Mouse (Mus musculus): ENCODE measurements around the gene Arpc1b. TPM values are rescaled to one million over a fixed set of nuclear protein-coding genes. Genes with fewer than 3 reads are reported as not detected.

Arpc1b gene
- polyA plus RNA-seq (2015; fragmentation: Nextera tagmentation; extraction: Ambion mirVana), result 381 and 490 TPM in 2 replicates

DNA sequence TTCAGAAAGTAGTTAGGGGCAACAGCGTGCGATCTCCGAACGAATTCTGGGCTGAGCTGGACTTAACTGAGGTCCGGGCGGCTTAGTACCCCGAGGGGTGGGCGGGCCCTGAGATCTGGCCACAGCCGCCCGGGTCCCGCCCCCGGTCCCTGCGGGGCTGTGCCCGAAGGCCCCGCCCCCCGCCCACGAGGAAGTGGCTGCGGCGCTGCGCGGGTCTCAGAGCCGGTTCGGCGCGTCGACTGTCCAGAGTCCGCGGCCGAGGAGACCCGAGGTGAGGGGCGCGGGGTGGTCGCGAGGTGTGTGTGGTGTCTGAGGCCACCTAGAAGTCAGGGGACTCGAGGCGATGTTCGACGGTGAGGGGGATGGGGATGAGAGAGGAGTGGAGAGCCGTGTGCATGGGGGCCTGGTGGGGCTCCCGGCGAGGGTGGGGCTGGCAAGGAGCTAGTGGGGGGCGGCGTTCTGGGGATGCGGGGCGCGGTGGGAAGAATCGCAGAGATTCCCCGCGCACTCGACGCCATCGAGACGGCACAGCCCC lies at the start of gene Arpc1b:
Gene Arpc1b (plus strand): TSS at position 145 of the 535 bp plus-strand sequence.

DNA sequence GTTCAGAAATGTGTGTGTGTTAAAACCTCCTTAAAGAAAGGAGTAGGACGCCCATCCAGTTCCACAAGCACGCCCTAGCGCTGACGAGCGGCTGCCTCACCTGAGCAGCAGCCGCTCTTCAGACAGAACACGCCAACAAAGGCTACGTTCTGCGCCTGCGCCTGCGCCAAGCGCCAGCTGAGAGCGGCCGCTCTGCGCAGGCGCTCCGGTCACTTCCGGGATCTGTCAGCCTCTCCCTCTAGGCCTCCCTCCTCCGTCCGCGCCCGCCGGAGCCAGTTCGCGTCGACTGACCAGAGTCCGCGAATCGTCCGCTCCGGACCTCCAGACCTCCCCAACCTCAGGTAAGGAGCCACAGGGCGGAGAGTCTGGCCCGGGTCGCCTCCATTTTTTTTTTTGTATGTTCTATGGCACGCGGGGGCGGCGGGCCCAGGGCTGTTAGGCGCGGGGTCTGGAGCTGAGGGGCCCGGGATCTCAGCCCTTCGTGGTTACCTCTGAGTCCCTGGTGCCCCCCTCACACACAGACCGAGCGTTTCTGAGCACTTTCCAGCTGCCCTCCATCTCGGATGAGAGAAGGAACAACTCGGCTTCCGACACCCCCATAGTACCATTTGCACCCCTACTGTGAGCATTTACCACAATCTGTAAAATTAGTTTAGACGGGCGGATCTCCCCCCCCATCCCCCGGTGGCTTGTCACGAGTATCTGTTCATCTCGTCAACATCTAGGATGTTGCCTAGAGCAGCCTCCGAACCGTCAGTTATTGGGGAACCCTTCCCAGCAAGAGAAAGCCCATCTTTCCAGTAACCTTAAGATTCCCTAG lies 30.2 kb upstream of the Arpc1b start, which contains the start of the genes Arpc1a and Kpna7:
Gene Arpc1a (plus strand): TSS at position 199 of the 820 bp plus-strand sequence.
Gene Kpna7 (minus strand): TSS at position 399 of the 820 bp plus-strand sequence.

DNA sequence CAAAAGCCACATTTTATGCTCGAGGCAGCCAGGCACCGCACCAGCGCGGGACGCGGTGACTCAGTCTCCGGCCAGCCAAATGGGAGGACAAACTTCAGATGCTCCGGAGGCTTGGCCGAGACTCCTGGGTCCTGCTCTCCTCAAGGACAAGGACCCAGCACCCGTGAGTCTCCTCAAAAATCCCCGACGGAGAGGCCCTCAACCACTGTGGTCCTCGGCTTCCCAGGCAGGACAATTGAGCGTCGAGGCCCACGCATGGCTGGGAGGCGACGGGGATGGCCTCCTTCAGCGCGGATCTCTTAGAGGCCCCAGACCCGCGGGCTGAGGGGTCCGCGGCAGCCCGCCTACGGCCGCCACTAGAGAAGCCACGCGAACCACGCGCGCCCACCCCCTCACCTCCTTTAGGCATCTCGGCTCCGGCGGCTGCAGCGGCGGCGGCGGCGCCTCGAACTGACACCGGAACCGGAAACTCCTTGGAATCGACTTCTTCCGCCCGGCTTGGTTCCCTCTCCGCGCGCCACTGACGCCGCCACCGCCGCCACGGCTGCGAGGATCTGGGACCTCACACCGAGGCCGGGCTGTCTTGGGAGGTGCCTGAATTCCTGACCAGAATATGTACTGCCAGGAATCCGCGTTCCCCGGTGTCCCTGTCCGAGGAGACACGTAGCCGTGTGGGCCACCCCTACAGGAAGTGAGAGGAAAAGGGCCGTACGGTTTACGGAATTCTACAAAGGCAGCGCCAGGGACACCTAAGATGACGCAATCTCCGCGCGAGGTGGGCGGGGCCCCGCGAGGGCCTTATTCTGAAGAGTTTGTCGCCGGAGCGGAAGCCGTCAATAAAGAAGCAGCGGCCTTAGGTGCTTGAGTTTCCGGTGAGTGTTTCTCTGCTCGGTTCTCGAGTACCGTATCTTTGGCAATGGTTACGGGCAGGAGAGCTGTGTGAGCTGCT lies 25.8 kb downstream of the Arpc1b start, which contains the start of the genes Pdap1 and Bud31:
Gene Pdap1 (minus strand): TSS at position 668 of the 949 bp plus-strand sequence.
Gene Bud31 (plus strand): TSS at position 792 of the 949 bp plus-strand sequence.

DNA sequence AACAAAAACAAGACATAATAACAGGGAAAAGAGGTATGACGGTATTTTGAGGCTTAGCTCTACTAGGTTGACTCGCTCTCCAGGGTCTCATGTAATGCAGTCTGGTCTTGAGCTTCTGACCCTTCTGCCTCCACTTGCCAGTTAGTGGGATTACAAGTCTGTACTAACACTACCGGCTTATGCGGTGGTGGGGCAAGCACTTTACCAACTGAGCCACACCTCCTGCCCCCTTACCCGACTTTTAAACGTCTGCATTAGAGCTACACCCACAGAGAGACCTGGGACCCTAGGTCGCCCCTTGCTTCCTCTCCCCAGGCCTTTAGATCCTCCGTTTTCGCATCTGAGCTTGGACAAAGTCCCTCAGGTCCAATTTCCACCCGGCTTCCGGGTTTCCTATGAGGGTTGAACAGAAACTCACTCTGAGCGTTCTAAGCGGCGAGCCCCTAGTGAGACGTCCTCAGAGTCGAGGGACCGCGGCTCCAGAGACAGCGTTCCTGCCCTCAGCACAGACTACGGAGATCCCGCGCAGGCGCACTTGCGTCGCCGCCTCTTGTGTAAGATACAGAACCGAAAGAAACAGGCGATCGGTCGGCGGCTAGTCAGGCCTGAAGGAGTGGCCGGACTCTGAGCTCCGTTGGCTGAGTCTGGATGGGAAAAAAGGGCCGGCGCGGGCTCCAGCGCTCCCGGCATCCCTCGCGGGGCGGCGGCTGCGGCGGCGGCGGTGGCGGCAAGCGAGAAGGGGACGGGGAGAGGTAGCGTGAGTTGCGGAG lies 52.7 kb downstream of the Arpc1b start, which contains the start of the genes Ptcd1 and Cpsf4:
Gene Ptcd1 (minus strand): TSS at position 573 of the 770 bp plus-strand sequence.
Gene Cpsf4 (plus strand): TSS at position 678 of the 770 bp plus-strand sequence.

Other genes with a start within 250 kb of the Arpc1b start
- gene Smurf1, start 148.4 kb upstream of the Arpc1b start, polyA plus RNA-seq (2015; fragmentation: Nextera tagmentation; extraction: Ambion mirVana), result 12.3 and 13.1 TPM in 2 replicates
- gene Gm4871, start 81.5 kb upstream of the Arpc1b start, polyA plus RNA-seq (2015; fragmentation: Nextera tagmentation; extraction: Ambion mirVana), result not detected in 2 replicates
- not detected in 2 replicates for gene 1700018F24Rik, start 71.2 kb upstream of the Arpc1b start, polyA plus RNA-seq (2015; fragmentation: Nextera tagmentation; extraction: Ambion mirVana)
- gene Arpc1a, start 30.4 kb upstream of the Arpc1b start, polyA plus RNA-seq (2015; fragmentation: Nextera tagmentation; extraction: Ambion mirVana), result 188 and 216 TPM in 2 replicates
- gene Kpna7, start 30.2 kb upstream of the Arpc1b start, polyA plus RNA-seq (2015; fragmentation: Nextera tagmentation; extraction: Ambion mirVana), result not detected in 2 replicates
- 49.6 and 60.3 TPM in 2 replicates for gene Pdap1, start 26.0 kb downstream of the Arpc1b start, polyA plus RNA-seq (2015; fragmentation: Nextera tagmentation; extraction: Ambion mirVana)
- 127 and 128 TPM in 2 replicates for gene Bud31, start 26.1 kb downstream of the Arpc1b start, polyA plus RNA-seq (2015; fragmentation: Nextera tagmentation; extraction: Ambion mirVana)
- 8.5 TPM in 2 replicates for gene Ptcd1, start 52.9 kb downstream of the Arpc1b start, polyA plus RNA-seq (2015; fragmentation: Nextera tagmentation; extraction: Ambion mirVana)
- 17.6 and 20.6 TPM in 2 replicates for gene Cpsf4, start 53.0 kb downstream of the Arpc1b start, polyA plus RNA-seq (2015; fragmentation: Nextera tagmentation; extraction: Ambion mirVana)
- 609 and 628 TPM in 2 replicates for gene Atp5j2, start 77.8 kb downstream of the Arpc1b start, polyA plus RNA-seq (2015; fragmentation: Nextera tagmentation; extraction: Ambion mirVana)
- gene Zkscan14, start 87.7 kb downstream of the Arpc1b start, polyA plus RNA-seq (2015; fragmentation: Nextera tagmentation; extraction: Ambion mirVana), result 5.6 and 6.2 TPM in 2 replicates
- gene Zkscan5, start 90.3 kb downstream of the Arpc1b start, polyA plus RNA-seq (2015; fragmentation: Nextera tagmentation; extraction: Ambion mirVana), result 5.3 and 5.5 TPM in 2 replicates
- 28.1 and 29.6 TPM in 2 replicates for gene Zfp655, start 117.5 kb downstream of the Arpc1b start, polyA plus RNA-seq (2015; fragmentation: Nextera tagmentation; extraction: Ambion mirVana)
- gene Zscan25, start 166.3 kb downstream of the Arpc1b start, polyA plus RNA-seq (2015; fragmentation: Nextera tagmentation; extraction: Ambion mirVana), result 0.46 and 0.57 TPM in 2 replicates
- gene Cyp3a57, start 231.1 kb downstream of the Arpc1b start, polyA plus RNA-seq (2015; fragmentation: Nextera tagmentation; extraction: Ambion mirVana), result 1.4 and 1.5 TPM in 2 replicates